Mouse (Mus musculus): ENCODE measurements around the gene Snta1.
A peak's percentile ranks its signal among the peaks of the same experiment; 100 is the strongest.

DNA sequence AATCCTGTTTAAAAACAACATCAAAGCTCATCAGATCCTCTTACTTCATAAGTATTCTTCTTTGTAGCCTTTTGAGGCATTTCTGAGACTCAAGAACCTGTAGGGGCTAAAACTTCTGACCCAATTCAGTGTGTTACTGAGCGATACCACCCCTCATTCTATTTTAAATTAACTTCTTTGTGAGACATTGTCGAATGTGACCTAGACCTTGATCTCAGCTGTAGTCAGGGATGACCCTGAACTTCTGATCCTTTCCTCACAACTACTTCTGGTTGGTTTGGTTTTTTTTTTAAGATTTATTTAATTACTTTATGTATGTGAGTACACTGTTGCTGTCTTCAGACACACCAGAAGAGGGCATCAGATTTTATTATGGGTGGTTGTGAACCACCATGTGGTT is 15.6 kb upstream of the Snta1 start:
- TF ChIP-seq CTCF (conservative IDR thresholded peaks at IDR 0.05; ENCODE audit: low read length) = no peak
- TF ChIP-seq NANOG (IDR thresholded peaks at IDR 0.05; ENCODE audit: borderline replicate concordance, low read length) = peak; percentile 68

Data from E14TG2a.4 (cell line).